Mouse (Mus musculus): ENCODE measurements around the gene Prc1.

DNA sequence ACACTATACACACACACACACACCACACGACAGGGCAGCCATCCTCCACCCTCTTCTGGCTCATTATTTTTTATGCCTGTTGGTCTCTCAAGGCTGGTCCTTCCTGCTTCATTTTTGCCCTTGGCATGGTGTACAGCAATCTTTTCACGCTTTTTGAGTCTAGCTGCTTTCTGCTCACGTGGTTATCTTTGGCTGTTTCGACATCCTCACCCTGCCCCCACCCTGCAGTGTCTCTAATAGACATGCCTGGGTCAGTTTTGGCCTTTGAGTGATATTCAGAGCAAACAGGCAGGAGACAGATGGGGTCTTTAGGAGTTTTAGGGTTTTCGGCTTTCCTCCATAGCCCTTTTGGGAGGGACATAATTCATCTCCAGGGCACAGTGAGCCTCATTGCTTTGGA is 52.6 kb downstream of the Prc1 start:
- no peak for TF ChIP-seq CTCF (IDR thresholded peaks at IDR 0.05; ENCODE audit: borderline replicate concordance, insufficient read depth, low read depth, low read length)
- no peak for TF ChIP-seq POLR2A (IDR thresholded peaks at IDR 0.05; ENCODE audit: borderline replicate concordance, insufficient read depth, low read length)

Data from cerebellum, adult 2 months (tissue).